ENCODE assay signal across 9 mouse cellular contexts in genomic region chr4:89294091-89294485, GRCm38 (mm10). TPM values are rescaled to one million over a fixed set of nuclear protein-coding genes. Genes with fewer than 3 reads are reported as not detected.
DNase-seq lines count a peak whose midpoint lies in the region; ATAC-seq and TF ChIP-seq lines count a peak whose summit lies in the region.
"Had no signal": no experiment of that assay in that cellular context is flagged by ENCODE, and none has a peak within 500 bp of the region (broad histone marks: within the 10 kb centered on the region; RNA-seq: fewer than 3 reads in every experiment).

No protein-coding gene starts in this region.

- no peaks in the 10 kb centered on the region for H3K9me3 ChIP-seq in heart, embryonic 12.5 days (replicated peaks)
- H3K9me3 ChIP-seq in hindbrain, embryonic 10.5 days, result no peaks in the 10 kb centered on the region
- no peaks in the 10 kb centered on the region for H3K9me3 ChIP-seq in midbrain, embryonic 11.5 days (ENCODE audit: control insufficient read depth, low read length)

- peaks cover 12% of the 10 kb centered on the region for H3K4me1 ChIP-seq in heart, embryonic 12.5 days (replicated peaks)
- H3K4me1 ChIP-seq in bone marrow, adult 2 months (ENCODE audit: control insufficient read depth, insufficient read depth, low read length), result no peaks in the 10 kb centered on the region; the same call in 1 of the 2 replicates
- peaks cover 21% of the 10 kb centered on the region for H3K4me1 ChIP-seq in hindbrain, embryonic 10.5 days (replicated peaks)
- H3K4me1 ChIP-seq in midbrain, embryonic 11.5 days (ENCODE audit: control insufficient read depth, insufficient read depth, low read length), result peaks cover 10% of the 10 kb centered on the region

- intact Hi-C loops in heart, postnatal 25 days (cut with DNase I), result loop anchor here (5.0 kb wide), 1 partner anchor 228 kb away; no protein-coding TSS in a partner anchor

- no peak for ATAC-seq in heart, embryonic 12.5 days (ENCODE audit: insufficient number of reproducible peaks, low FRiP score)
- ATAC-seq in midbrain, embryonic 11.5 days (ENCODE audit: low FRiP score), result peak; percentile 25
- no peak for ATAC-seq in CD4-positive, CD25-positive, alpha-beta regulatory T cell, adult 4 months

- H3K9ac ChIP-seq in heart, embryonic 12.5 days, result peak overlapping the region; percentile 69
- H3K9ac ChIP-seq in midbrain, embryonic 11.5 days (ENCODE audit: low read length), result no peak overlapping the region

- peak overlapping the region; percentile 64 for H3K4me3 ChIP-seq in heart, embryonic 12.5 days
- peak overlapping the region; percentile 73 for H3K4me3 ChIP-seq in bone marrow, adult 2 months (replicated peaks; ENCODE audit: control insufficient read depth, low read depth, low read length)
- peak overlapping the region; percentile 66 for H3K4me3 ChIP-seq in hindbrain, embryonic 10.5 days
- peak overlapping the region; percentile 51 for H3K4me3 ChIP-seq in midbrain, embryonic 11.5 days (ENCODE audit: low read depth, low read length)

- no peak for TF ChIP-seq CTCF in bone marrow, adult 2 months (IDR thresholded peaks at IDR 0.05; ENCODE audit: control insufficient read depth, insufficient read depth, low read length)

- peaks cover 79% of the 10 kb centered on the region for H3K27me3 ChIP-seq in heart, embryonic 12.5 days (replicated peaks)
- peaks cover 100% of the 10 kb centered on the region for H3K27me3 ChIP-seq in hindbrain, embryonic 10.5 days (ENCODE audit: insufficient read depth, poor library complexity, severe bottlenecking)
- peaks cover 88% of the 10 kb centered on the region for H3K27me3 ChIP-seq in midbrain, embryonic 11.5 days (ENCODE audit: control insufficient read depth, insufficient read depth, low read length)
- H3K27me3 ChIP-seq: CH12.LX had no signal

- DNase-seq in heart, postnatal 25 days (ENCODE audit: low spot score), result no peak
- no peak for DNase-seq in hindbrain, embryonic 10.5 days (ENCODE audit: low spot score)
- DNase-seq in midbrain, embryonic 11.5 days (ENCODE audit: low spot score, missing footprints), result peak; percentile 94
- DNase-seq in embryo, embryonic 9.5 days (ENCODE audit: extremely low spot score), result no peak
- no peak for DNase-seq in urinary bladder, adult 18-20 months (ENCODE audit: low spot score in 2 of 2)

- TF ChIP-seq POLR2A in bone marrow, adult 2 months (IDR thresholded peaks at IDR 0.05; ENCODE audit: borderline replicate concordance, control insufficient read depth, low read depth, low read length), result no peak

- H3K36me3 ChIP-seq in heart, embryonic 12.5 days, result no peaks in the 10 kb centered on the region
- H3K36me3 ChIP-seq in hindbrain, embryonic 10.5 days, result no peaks in the 10 kb centered on the region
- no peaks in the 10 kb centered on the region for H3K36me3 ChIP-seq in midbrain, embryonic 11.5 days (ENCODE audit: control insufficient read depth, insufficient read depth, low read length)

- WGBS in heart, embryonic 12.5 days, result under 1% methylated on average over 26 of the region's 26 CpGs
- WGBS in bone marrow, adult 2 months, result 4% methylated on average over 26 of the region's 26 CpGs
- WGBS in hindbrain, embryonic 10.5 days, result 1% methylated on average over 26 of the region's 26 CpGs
- under 1% methylated on average over 26 of the region's 26 CpGs for WGBS in midbrain, embryonic 11.5 days

- peak overlapping the region; percentile 99 for H3K4me2 ChIP-seq in heart, embryonic 12.5 days
- H3K4me2 ChIP-seq in midbrain, embryonic 11.5 days, result peak overlapping the region; percentile 93

- no peak overlapping the region for H3K27ac ChIP-seq in heart, embryonic 12.5 days (ENCODE audit: poor library complexity, severe bottlenecking)
- H3K27ac ChIP-seq in bone marrow, adult 2 months (ENCODE audit: control insufficient read depth, insufficient read depth, low read depth, low read length, poor library complexity), result no peak overlapping the region
- no peak overlapping the region for H3K27ac ChIP-seq in hindbrain, embryonic 10.5 days
- no peak overlapping the region for H3K27ac ChIP-seq in midbrain, embryonic 11.5 days (ENCODE audit: low read depth, low read length)

RNA-seq across cellular contexts. Expression of gene Cdkn2a, which starts 0.4 kb away (rescaled TPM):
- not detected in 2 replicates for polyA plus RNA-seq in heart, embryonic 12.5 days (2016; fragmentation: Nextera tagmentation; extraction: Ambion mirVana)
- total RNA-seq in heart, postnatal 25 days (2021), result not detected
- polyA plus RNA-seq in bone marrow, adult 2 months (2011; ENCODE audit: insufficient read depth, insufficient read length, low replicate concordance, missing spikeins), result 3.0 TPM in 1 of 2 replicates, not detected in the other
- not detected in 2 replicates for polyA plus RNA-seq in hindbrain, embryonic 10.5 days (2016; fragmentation: Nextera tagmentation; extraction: Ambion mirVana)
- polyA plus RNA-seq in midbrain, embryonic 11.5 days (2014; fragmentation: Nextera tagmentation; extraction: Ambion mirVana), result not detected in 2 replicates
- not detected for polyA plus RNA-seq in CD4-positive, CD25-positive, alpha-beta regulatory T cell, adult 4 months (2017; shearing (Covaris generic))
- total RNA-seq: CH12.LX had no signal

RNA-seq across cellular contexts. Expression of gene Cdkn2b, which starts 16.8 kb away (rescaled TPM):
- 1.8 and 2.7 TPM in 2 replicates for polyA plus RNA-seq in heart, embryonic 12.5 days (2016; fragmentation: Nextera tagmentation; extraction: Ambion mirVana)
- under 1 TPM; 0.65 to 0.87 TPM for total RNA-seq in heart, postnatal 25 days (2021)
- polyA plus RNA-seq in bone marrow, adult 2 months (2011; ENCODE audit: insufficient read depth, insufficient read length, low replicate concordance, missing spikeins), result 2.5 TPM in 1 of 2 replicates, not detected in the other
- polyA plus RNA-seq in hindbrain, embryonic 10.5 days (2016; fragmentation: Nextera tagmentation; extraction: Ambion mirVana), result 0.54 and 2.2 TPM in 2 replicates
- polyA plus RNA-seq in midbrain, embryonic 11.5 days (2014; fragmentation: Nextera tagmentation; extraction: Ambion mirVana), result 0.15 TPM in 1 of 2 replicates, not detected in the other
- polyA plus RNA-seq in CD4-positive, CD25-positive, alpha-beta regulatory T cell, adult 4 months (2017; shearing (Covaris generic)), result under 1 TPM in 1 of 2 experiments, not detected in 1; 0.76 TPM
- total RNA-seq: CH12.LX had no signal
